Mouse (Mus musculus) heart, embryonic 14.5 days (tissue): ENCODE measurements at regions not wholly inside any gene's neighbourhood (a gene's known extent, or its start where the extent isn't known, plus 50 kb on each side); places are given as distances from the start of the nearest gene placed in this dataset.

Experiments
- ATAC-seq: fragments of 200-750 bp; cut with Nextera tagmentation; 2 replicates; pipeline ENCODE4 v1.8.0; 2017; ENCODE audit warnings: low read depth, moderate TSS enrichment; ENCODE audit not compliant: insufficient number of reproducible peaks, insufficient read depth, low FRiP score
- H3K27ac ChIP-seq, 2 experiments: fragments of 200-500 bp in 1 of 2; fragments of 300-500 bp in 1 of 2; sonication (generic) in 1 of 2; replicated peaks in 1 of 2; 2 replicates each; pipeline ENCODE4 v1.5.1; 2012 to 2014; ENCODE audit warnings: low read depth in 2 of 2, low read length in 2 of 2, control low read depth in 1 of 2, mild to moderate bottlenecking in 1 of 2, mixed read lengths in 1 of 2; ENCODE audit not compliant: control insufficient read depth in 1 of 2, insufficient read depth in 1 of 2
- H3K27me3 ChIP-seq: fragments of 300-500 bp; sonication (generic); 2 replicates; pipeline ENCODE4 v1.6.1; 2014; ENCODE audit warnings: mild to moderate bottlenecking, low read length, control low read depth; ENCODE audit not compliant: control insufficient read depth, insufficient read depth
- H3K36me3 ChIP-seq: fragments of 300-500 bp; sonication (generic); 2 replicates; pipeline ENCODE4 v1.6.1; 2014; ENCODE audit warnings: mild to moderate bottlenecking, control low read depth, low read length, mixed read lengths; ENCODE audit not compliant: control insufficient read depth, insufficient read depth
- H3K4me1 ChIP-seq, 2 experiments: fragments of 200-500 bp in 1 of 2; fragments of 300-500 bp in 1 of 2; sonication (generic) in 1 of 2; 2 replicates each; pipeline ENCODE4 v1.6.1; 2012 to 2014; ENCODE audit warnings: low read length in 2 of 2, control low read depth in 1 of 2, mixed read lengths in 1 of 2; ENCODE audit not compliant: control insufficient read depth in 2 of 2, insufficient read depth in 2 of 2
- H3K4me2 ChIP-seq: fragments of 300-500 bp; sonication (generic); 2 replicates; pipeline ENCODE4 v1.6.1; 2014; ENCODE audit warnings: mild to moderate bottlenecking, low read length
- H3K4me3 ChIP-seq, 2 experiments: fragments of 200-500 bp in 1 of 2; fragments of 300-500 bp in 1 of 2; sonication (generic) in 1 of 2; 2 replicates each; pipeline ENCODE4 v1.5.1; 2012 to 2014; ENCODE audit warnings: low read length in 2 of 2, mild to moderate bottlenecking in 2 of 2, control low read depth in 1 of 2, low read depth in 1 of 2, moderate library complexity in 1 of 2; ENCODE audit not compliant: control insufficient read depth in 1 of 2, insufficient read depth in 1 of 2
- H3K9ac ChIP-seq: fragments of 300-500 bp; sonication (generic); 2 replicates; pipeline ENCODE4 v1.6.1; 2014; ENCODE audit warnings: mild to moderate bottlenecking, low read length
- H3K9me3 ChIP-seq: fragments of 300-500 bp; sonication (generic); 2 replicates; pipeline ENCODE4 v1.6.1; 2016; ENCODE audit warnings: low read length, control low read depth; ENCODE audit not compliant: control insufficient read depth
- WGBS: fragments of 180-500 bp; shearing (Covaris S2); extraction: QIAGEN DNeasy Blood & Tissue Kit; methylation state at CpG from one replicate; pipeline ENCODE4 v1.1.7; 2014; 5-methylcytosine and 5-hydroxymethylcytosine counted together

DNA sequence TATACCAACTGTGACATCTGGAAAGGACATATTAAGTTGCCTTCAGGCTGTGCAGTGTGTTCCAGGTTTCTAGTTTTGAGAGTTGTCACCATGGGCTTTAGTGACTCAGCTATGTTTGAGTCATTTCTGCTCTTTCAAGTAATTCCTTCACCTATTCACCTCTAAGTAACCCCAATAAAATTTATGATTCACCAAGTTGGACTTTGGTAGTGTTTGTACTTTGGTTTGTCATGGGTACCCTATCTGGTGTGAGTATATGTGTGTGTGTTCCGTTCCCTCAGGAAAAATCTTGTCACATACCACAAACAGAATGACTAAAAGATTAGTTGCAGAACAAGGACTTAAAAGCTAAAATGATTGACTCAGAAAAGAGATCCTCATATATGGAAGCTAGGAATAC lies 76.8 kb upstream of the Crbn start:
- H3K36me3 ChIP-seq: no peaks in the 10 kb centered on the region
- H3K27ac ChIP-seq: no peak overlapping the region
- H3K27me3 ChIP-seq: no peaks in the 10 kb centered on the region
- H3K9ac ChIP-seq: no peak overlapping the region
- no peaks in the 10 kb centered on the region for H3K4me1 ChIP-seq
- H3K4me3 ChIP-seq: no peak overlapping the region
- WGBS: 83% methylated on average over 1 of the region's 1 CpGs
- no peak overlapping the region for H3K4me2 ChIP-seq
- H3K9me3 ChIP-seq: no peaks in the 10 kb centered on the region
- no peak for ATAC-seq

DNA sequence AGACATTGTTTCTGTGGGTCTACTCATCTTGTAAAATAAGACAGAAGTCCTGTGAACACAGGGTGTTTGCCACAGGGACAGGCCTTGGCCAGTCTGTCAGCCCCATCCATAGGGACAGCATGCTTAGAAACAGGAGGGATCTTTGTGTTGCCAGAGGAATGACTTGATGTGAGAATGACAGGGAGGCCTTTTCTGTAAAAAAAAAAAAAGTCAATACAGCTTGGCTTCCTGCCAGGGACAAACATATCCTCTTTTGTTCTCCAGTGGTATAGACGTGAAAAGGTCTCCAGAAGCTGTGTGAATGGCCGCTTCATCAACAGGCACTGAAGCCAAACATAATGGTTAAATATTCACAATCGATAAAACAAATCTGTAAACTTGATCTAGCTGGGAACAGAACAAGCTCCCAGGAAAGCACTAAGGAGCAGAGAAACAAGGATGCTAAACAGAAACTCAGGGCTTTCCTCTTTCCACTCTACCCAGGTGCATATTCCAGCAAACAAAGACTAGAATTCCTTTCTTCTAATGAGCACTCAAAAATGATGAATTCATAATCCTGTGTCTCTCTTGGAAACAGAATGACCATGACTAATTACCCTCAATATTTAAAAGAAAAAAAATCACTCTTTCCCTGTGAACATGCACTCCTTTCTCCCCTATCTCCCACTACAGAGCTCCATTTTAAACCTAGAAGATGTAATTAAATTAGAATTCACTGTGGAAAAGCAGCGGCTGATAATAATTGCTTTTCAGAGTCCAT lies 92.2 kb upstream of the Crbn start:
- ATAC-seq: no peak
- no peak overlapping the region for H3K4me2 ChIP-seq
- WGBS: 62% methylated on average over 4 of the region's 4 CpGs
- no peak overlapping the region for H3K4me3 ChIP-seq
- no peaks in the 10 kb centered on the region for H3K27me3 ChIP-seq
- no peaks in the 10 kb centered on the region for H3K4me1 ChIP-seq
- no peaks in the 10 kb centered on the region for H3K9me3 ChIP-seq
- H3K27ac ChIP-seq: no peak overlapping the region
- no peak overlapping the region for H3K9ac ChIP-seq
- H3K36me3 ChIP-seq: no peaks in the 10 kb centered on the region

DNA sequence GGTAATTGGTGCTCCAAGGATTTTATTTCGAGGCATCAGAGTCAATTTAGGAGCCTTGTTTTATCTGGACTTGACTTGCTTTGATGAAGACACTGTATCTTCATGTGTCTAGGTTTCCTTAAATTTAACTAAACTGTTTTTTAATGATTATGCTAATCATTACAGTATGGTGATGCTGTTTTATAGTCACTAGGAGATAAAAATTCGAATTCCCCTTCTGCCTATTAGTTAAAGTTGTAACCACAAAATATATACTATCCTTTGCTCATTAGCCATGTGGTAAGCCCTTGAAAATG lies 92.7 kb upstream of the Crbn start:
- 34% methylated on average over 2 of the region's 2 CpGs for WGBS
- H3K4me2 ChIP-seq: no peak overlapping the region
- H3K27ac ChIP-seq: no peak overlapping the region
- H3K9me3 ChIP-seq: no peaks in the 10 kb centered on the region
- no peak overlapping the region for H3K9ac ChIP-seq
- H3K4me3 ChIP-seq: no peak overlapping the region
- ATAC-seq: no peak
- H3K4me1 ChIP-seq: no peaks in the 10 kb centered on the region
- H3K36me3 ChIP-seq: no peaks in the 10 kb centered on the region
- no peaks in the 10 kb centered on the region for H3K27me3 ChIP-seq

DNA sequence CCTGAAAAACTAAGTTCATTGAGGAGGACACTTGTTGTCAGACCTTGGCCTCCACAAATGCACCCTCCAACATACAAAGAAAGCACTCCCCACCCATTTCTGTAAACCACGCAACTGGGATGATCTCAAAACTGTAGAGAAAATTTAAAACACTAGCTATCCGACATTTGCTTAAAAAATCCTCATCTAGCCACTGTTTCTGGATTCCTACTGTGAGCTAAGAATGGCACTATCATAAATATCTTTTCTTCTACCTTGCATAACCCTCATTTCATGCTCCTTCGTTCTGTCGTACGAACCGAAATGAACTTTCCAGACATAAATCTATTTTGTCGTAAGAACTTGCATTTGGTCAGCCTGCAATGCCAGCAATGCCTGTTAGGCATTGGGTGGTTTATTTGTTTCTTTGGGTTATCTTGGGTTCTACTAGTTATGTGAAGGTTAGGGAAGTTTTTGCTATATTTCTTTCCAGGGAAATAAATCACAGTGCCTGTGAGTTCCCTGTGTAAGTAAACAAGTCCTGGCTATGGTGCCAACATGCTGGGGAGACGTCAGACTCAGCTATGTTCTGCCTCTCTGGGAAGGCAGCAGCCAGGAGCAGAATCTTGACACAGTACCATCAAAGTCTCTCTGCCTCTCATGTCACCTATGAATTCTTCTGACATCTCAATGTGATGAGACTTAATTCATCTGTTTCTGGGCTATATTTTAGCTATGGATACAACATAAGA lies 104.2 kb upstream of the Crbn start:
- H3K4me1 ChIP-seq: no peaks in the 10 kb centered on the region
- no peaks in the 10 kb centered on the region for H3K27me3 ChIP-seq
- 80% methylated on average over 8 of the region's 8 CpGs for WGBS
- no peak for ATAC-seq
- H3K9me3 ChIP-seq: no peaks in the 10 kb centered on the region
- no peaks in the 10 kb centered on the region for H3K36me3 ChIP-seq
- H3K27ac ChIP-seq: no peak overlapping the region
- H3K9ac ChIP-seq: no peak overlapping the region
- H3K4me3 ChIP-seq: no peak overlapping the region
- no peak overlapping the region for H3K4me2 ChIP-seq

DNA sequence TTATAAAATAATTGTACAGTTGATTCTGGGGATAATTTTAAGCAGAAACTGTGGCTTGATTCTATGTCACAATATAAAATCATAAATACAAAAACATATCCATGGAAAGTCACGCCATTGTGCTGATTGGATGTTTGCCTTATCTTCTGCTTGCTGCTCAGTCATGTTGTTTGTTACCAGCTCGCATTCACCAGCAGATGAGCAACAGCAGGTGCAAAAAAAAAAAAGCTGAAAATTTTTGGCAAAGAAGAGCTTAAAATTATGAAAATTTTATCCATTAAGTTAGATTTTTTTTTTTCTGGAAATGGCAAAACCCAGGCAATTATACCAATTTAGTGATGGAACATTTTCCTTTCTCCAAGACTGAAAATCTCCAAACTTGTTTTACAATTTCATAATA lies 115.2 kb upstream of the Crbn start:
- WGBS: 75% methylated on average over 2 of the region's 2 CpGs
- no peaks in the 10 kb centered on the region for H3K4me1 ChIP-seq
- H3K27me3 ChIP-seq: no peaks in the 10 kb centered on the region
- H3K9me3 ChIP-seq: no peaks in the 10 kb centered on the region
- H3K27ac ChIP-seq: no peak overlapping the region
- H3K9ac ChIP-seq: no peak overlapping the region
- H3K4me3 ChIP-seq: no peak overlapping the region
- no peaks in the 10 kb centered on the region for H3K36me3 ChIP-seq
- no peak overlapping the region for H3K4me2 ChIP-seq
- ATAC-seq: no peak

DNA sequence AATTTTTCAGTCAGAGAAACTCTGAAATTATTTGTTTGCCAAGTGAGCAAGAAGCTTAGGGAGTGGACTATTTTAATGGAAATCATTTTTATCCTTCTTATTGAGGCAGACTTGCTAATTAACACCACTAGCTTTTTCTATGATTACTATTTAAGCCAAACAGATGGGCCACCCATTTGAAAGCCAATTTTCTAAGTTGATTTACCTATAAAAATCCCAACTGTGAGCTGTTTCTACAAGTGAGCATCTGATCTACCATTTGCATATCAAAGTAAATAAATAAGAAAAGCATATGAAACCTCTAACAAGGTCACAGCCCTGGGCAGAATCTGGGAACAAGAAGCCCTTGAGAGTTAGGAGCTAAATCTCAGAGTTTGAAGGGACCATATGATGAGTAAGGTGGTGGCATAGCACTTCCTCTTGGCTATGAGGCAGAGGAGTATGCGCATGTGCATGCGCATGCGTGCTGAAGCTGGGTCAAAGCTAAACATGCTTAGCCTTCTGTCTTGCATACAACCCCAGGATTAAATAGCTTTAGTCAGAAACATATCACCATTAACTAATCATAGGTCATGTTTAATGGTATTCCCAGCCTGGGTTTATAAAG lies 116.9 kb upstream of the Crbn start:
- H3K9me3 ChIP-seq: no peaks in the 10 kb centered on the region
- H3K27ac ChIP-seq: no peak overlapping the region
- H3K9ac ChIP-seq: no peak overlapping the region
- no peak overlapping the region for H3K4me3 ChIP-seq
- 85% methylated on average over 3 of the region's 3 CpGs for WGBS
- H3K36me3 ChIP-seq: no peaks in the 10 kb centered on the region
- H3K4me2 ChIP-seq: no peak overlapping the region
- H3K4me1 ChIP-seq: no peaks in the 10 kb centered on the region
- ATAC-seq: no peak
- H3K27me3 ChIP-seq: no peaks in the 10 kb centered on the region

DNA sequence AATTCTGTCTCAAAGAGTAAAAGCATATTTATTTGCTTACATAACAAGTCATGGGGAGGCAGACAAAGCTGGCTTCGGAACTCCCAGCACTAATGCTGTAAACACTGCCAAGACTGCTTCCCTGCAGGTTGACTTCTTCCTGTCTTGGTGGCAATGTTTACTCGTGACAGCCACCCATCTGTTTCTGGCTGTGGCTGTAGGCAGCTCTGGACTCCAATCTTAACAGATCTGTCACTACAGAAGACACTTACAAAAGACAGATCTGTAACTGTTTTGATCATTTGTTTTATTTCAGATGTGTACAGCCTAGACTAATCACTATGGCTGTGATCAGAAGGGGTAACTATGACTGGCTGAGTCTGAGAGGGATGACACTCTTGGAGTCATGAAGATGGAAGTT lies 121.1 kb upstream of the Crbn start:
- no peak for ATAC-seq

More for the DNA sequence above, 121.1 kb upstream of the Crbn start:
- Histone ChIP-seq H3K9ac (no peak overlapping the region), H3K9me3 (no peaks in the 10 kb centered on the region), H3K27me3 (no peaks in the 10 kb centered on the region), H3K4me2 (no peak overlapping the region), H3K27ac (no peak overlapping the region), H3K4me3 (no peak overlapping the region), H3K36me3 (no peaks in the 10 kb centered on the region), H3K4me1 (no peaks in the 10 kb centered on the region)
- 33% methylated on average over 2 of the region's 2 CpGs for WGBS
